Mouse (Mus musculus) E14TG2a.4 (cell line): ENCODE measurements around the gene Tceal6.
"Not testable (repeated sequence)": the region's sequence is repeated elsewhere in the genome, so short reads cannot be mapped to it uniquely, and the experiment has no call there.

Source experiments
- CTCF ChIP-seq: conservative IDR thresholded peaks from 2 replicates; pipeline ENCODE4 v1.5.1; 2014; ENCODE audit warnings: low read length
- NANOG ChIP-seq: IDR thresholded peaks from 2 replicates; pipeline ENCODE4 v1.6.1; 2014; ENCODE audit warnings: borderline replicate concordance, low read length, mixed read lengths
- POU5F1 ChIP-seq: IDR thresholded peaks from 2 replicates; pipeline ENCODE4 v1.6.1; 2014; ENCODE audit warnings: low read length, borderline replicate concordance

- not testable (repeated sequence) for TF ChIP-seq CTCF, POU5F1, NANOG
Observed at GRCm38 (mm10) chrX:135188661-135189060, 21.8 kb downstream of the Tceal6 start.
